Mouse (Mus musculus): ENCODE data around the gene Phc2. TPM values are rescaled to one million over a fixed set of nuclear protein-coding genes. Genes with fewer than 3 reads are reported as not detected.
"Not testable (repeated sequence)": the region's sequence is repeated elsewhere in the genome, so short reads cannot be mapped to it uniquely, and the experiment has no call there.

Gene Phc2
- total and polyA plus RNA-seq, 3 experiments = 34.3 to 46.3 (median 39.7) TPM

DNA sequence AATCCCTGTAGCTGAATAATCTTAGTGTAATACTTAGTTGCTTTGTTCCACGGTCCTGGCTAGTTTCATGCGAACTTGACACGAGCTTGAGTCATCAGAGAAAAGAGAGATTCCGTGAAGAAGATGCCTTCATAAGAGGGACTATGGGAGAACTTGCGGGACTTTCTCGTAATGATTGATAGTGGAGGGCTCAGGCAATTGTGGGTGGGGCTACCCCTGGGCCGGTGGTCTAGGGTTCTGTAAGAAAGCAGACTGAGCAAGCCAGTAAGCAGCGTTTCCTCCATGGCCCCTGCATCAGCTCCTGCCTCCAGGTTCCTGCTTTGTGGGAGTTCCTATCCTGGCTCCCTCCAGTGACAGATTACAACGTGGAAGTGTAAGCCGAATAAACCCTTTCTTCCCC, 43.8 kb upstream of the Phc2 start:
- no peaks in the 10 kb centered on the region for H3K79me2 ChIP-seq (replicated peaks; ENCODE audit: control insufficient read depth, insufficient read depth, low read length)
- H3K4me3 ChIP-seq = peak overlapping the region; percentile 59
- 27% methylated on average over 10 of the region's 10 CpGs for WGBS
- intact Hi-C loops (cut with DNase I) = loop anchor here (10.0 kb wide), 1 partner anchor 164 kb away; no protein-coding TSS in a partner anchor
- no peaks in the 10 kb centered on the region for H3K36me3 ChIP-seq (ENCODE audit: control insufficient read depth, insufficient read depth, low read length)
- DNase-seq = no peak
- peak overlapping the region; percentile 54 for H3K27ac ChIP-seq
- no peaks in the 10 kb centered on the region for H3K27me3 ChIP-seq (ENCODE audit: control insufficient read depth, insufficient read depth, low read length)
- H3K9ac ChIP-seq (ENCODE audit: low read depth, low read length) = no peak overlapping the region
- H3K4me1 ChIP-seq (ENCODE audit: control insufficient read depth, insufficient read depth, low read length) = no peaks in the 10 kb centered on the region
- TF ChIP-seq CTCF (IDR thresholded peaks at IDR 0.05) (no peak), POLR2A (IDR thresholded peaks at IDR 0.05; ENCODE audit: insufficient read depth, low read depth, low read length) (no peak), EP300 (IDR thresholded peaks at IDR 0.05; ENCODE audit: insufficient read depth, low read depth, low read length) (no peak)

- H3K4me3 ChIP-seq; H3K27ac ChIP-seq; DNase-seq; H3K79me2 ChIP-seq (replicated peaks; ENCODE audit: control insufficient read depth, insufficient read depth, low read length); H3K9ac ChIP-seq (ENCODE audit: low read depth, low read length); H3K36me3 ChIP-seq (ENCODE audit: control insufficient read depth, insufficient read depth, low read length); H3K4me1 ChIP-seq (ENCODE audit: control insufficient read depth, insufficient read depth, low read length); H3K27me3 ChIP-seq (ENCODE audit: control insufficient read depth, insufficient read depth, low read length): not testable (repeated sequence)
- WGBS = 74% methylated on average over 3 of the region's 3 CpGs
- intact Hi-C loops (cut with DNase I) = loop anchor here (10.0 kb wide), 1 partner anchor 163 kb away; no protein-coding TSS in a partner anchor
Observed at GRCm38 (mm10) chr4:128611726-128612125, 42.8 kb upstream of the Phc2 start.

- intact Hi-C loops (cut with DNase I) = loop anchor here (10.0 kb wide), 1 partner anchor 161 kb away; no protein-coding TSS in a partner anchor
- Histone ChIP-seq H3K4me1 (ENCODE audit: control insufficient read depth, insufficient read depth, low read length) (no peaks in the 10 kb centered on the region), H3K27me3 (ENCODE audit: control insufficient read depth, insufficient read depth, low read length) (peaks cover under 1% of the 10 kb centered on the region; the same call in 1 of the 2 replicates), H3K9ac (ENCODE audit: low read depth, low read length) (no peak overlapping the region), H3K27ac (no peak overlapping the region), H3K79me2 (replicated peaks; ENCODE audit: control insufficient read depth, insufficient read depth, low read length) (no peaks in the 10 kb centered on the region), H3K4me3 (no peak overlapping the region), H3K36me3 (ENCODE audit: control insufficient read depth, insufficient read depth, low read length) (no peaks in the 10 kb centered on the region)
- TF ChIP-seq CTCF (IDR thresholded peaks at IDR 0.05) (peak; percentile 83), POLR2A (IDR thresholded peaks at IDR 0.05; ENCODE audit: insufficient read depth, low read depth, low read length) (no peak), EP300 (IDR thresholded peaks at IDR 0.05; ENCODE audit: insufficient read depth, low read depth, low read length) (no peak)
- WGBS = 17% methylated on average over 8 of the region's 8 CpGs
- DNase-seq = peak in 1 of 2 experiments; percentile 21
Observed at GRCm38 (mm10) chr4:128613326-128613725, 41.2 kb upstream of the Phc2 start.

- H3K79me2 ChIP-seq (replicated peaks; ENCODE audit: control insufficient read depth, insufficient read depth, low read length) = no peaks in the 10 kb centered on the region
- H3K4me1 ChIP-seq (ENCODE audit: control insufficient read depth, insufficient read depth, low read length) = no peaks in the 10 kb centered on the region
- DNase-seq = no peak
- no peak overlapping the region for H3K4me3 ChIP-seq
- no peak overlapping the region for H3K9ac ChIP-seq (ENCODE audit: low read depth, low read length)
- H3K27ac ChIP-seq = no peak overlapping the region
- H3K27me3 ChIP-seq (ENCODE audit: control insufficient read depth, insufficient read depth, low read length) = peaks cover 2% of the 10 kb centered on the region; the same call in 1 of the 2 replicates
- TF ChIP-seq CTCF (IDR thresholded peaks at IDR 0.05) = no peak
- no peak for TF ChIP-seq POLR2A (IDR thresholded peaks at IDR 0.05; ENCODE audit: insufficient read depth, low read depth, low read length)
- no peak for TF ChIP-seq EP300 (IDR thresholded peaks at IDR 0.05; ENCODE audit: insufficient read depth, low read depth, low read length)
- WGBS = 91% methylated on average over 14 of the region's 14 CpGs
- H3K36me3 ChIP-seq (ENCODE audit: control insufficient read depth, insufficient read depth, low read length) = no peaks in the 10 kb centered on the region
- intact Hi-C loops (cut with DNase I) = loop anchor here (5.0 to 10.0 kb wide), 3 partner anchors 87 to 242 kb away; no protein-coding TSS in a partner anchor
Observed at GRCm38 (mm10) chr4:128615761-128616160, 38.7 kb upstream of the Phc2 start.

DNA sequence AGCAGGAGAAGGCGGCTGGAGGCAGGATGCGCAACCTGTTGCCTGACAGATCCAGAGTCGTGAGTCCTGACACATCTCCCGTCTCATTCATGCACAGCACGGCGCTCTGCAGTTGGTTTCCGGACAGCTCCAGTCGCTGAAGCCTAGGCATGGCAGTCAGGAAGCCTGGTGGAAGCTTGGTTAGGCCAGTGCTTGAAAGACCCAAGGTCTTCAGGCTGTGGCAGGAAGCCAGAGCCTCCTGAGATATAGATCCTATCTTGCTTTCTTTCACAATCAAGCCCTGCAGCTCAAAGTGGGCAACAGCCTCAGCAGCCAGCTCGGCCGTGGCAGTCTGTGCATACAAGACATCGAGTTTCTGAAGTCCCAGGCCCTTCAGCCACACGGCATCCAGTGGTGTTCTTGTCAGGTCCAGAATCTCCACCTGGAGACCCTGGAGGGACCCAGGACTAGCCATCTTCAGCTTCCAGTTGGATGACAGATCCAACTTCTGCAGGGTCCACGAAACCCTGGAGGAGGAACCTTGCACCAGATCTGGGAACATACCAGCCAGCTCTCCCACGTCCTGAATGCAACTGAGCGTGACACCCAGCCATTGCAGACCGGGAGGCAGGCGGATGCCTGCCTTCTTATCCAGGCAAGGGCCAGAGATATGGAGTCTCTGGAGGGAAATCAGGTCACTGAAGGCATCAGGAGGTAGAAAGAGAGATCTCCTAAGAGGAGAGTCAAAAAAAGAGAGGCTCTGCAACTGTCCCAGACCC, 37.0 kb upstream of the Phc2 start:
- intact Hi-C loops (cut with DNase I) = loop anchor here (5.0 to 10.0 kb wide), 3 partner anchors 85 to 240 kb away; no protein-coding TSS in a partner anchor
- Histone ChIP-seq H3K4me1 (ENCODE audit: control insufficient read depth, insufficient read depth, low read length) (no peaks in the 10 kb centered on the region), H3K27ac (no peak overlapping the region), H3K36me3 (ENCODE audit: control insufficient read depth, insufficient read depth, low read length) (no peaks in the 10 kb centered on the region), H3K27me3 (ENCODE audit: control insufficient read depth, insufficient read depth, low read length) (peaks cover 2% of the 10 kb centered on the region; the same call in 1 of the 2 replicates), H3K79me2 (replicated peaks; ENCODE audit: control insufficient read depth, insufficient read depth, low read length) (no peaks in the 10 kb centered on the region), H3K4me3 (no peak overlapping the region), H3K9ac (ENCODE audit: low read depth, low read length) (no peak overlapping the region)
- WGBS = 34% methylated on average over 17 of the region's 17 CpGs
- no peak for DNase-seq
- TF ChIP-seq POLR2A (IDR thresholded peaks at IDR 0.05; ENCODE audit: insufficient read depth, low read depth, low read length) (no peak), EP300 (IDR thresholded peaks at IDR 0.05; ENCODE audit: insufficient read depth, low read depth, low read length) (no peak), CTCF (IDR thresholded peaks at IDR 0.05) (no peak)

GRCm38 (mm10) chr4:128618246-128618911, 36.1 kb upstream of the Phc2 start, which contains the start of gene Tlr12:
Gene Tlr12 (minus strand): TSS chr4:128618619.
- Histone ChIP-seq H3K79me2 (replicated peaks; ENCODE audit: control insufficient read depth, insufficient read depth, low read length) (no peaks in the 10 kb centered on the region), H3K4me3 (no peak within 1 kb of the TSS), H3K27me3 (ENCODE audit: control insufficient read depth, insufficient read depth, low read length) (peaks cover 2% of the 10 kb centered on the region; the same call in 1 of the 2 replicates), H3K36me3 (ENCODE audit: control insufficient read depth, insufficient read depth, low read length) (no peaks in the 10 kb centered on the region), H3K9ac (ENCODE audit: low read depth, low read length) (no peak within 1 kb of the TSS), H3K4me1 (ENCODE audit: control insufficient read depth, insufficient read depth, low read length) (no peaks in the 10 kb centered on the region), H3K27ac (no peak within 1 kb of the TSS)
- intact Hi-C loops (cut with DNase I) = loop anchor here (5.0 to 10.0 kb wide), 3 partner anchors 84 to 239 kb away; no protein-coding TSS in a partner anchor
- TF ChIP-seq CTCF (IDR thresholded peaks at IDR 0.05) (no peak), POLR2A (IDR thresholded peaks at IDR 0.05; ENCODE audit: insufficient read depth, low read depth, low read length) (no peak), EP300 (IDR thresholded peaks at IDR 0.05; ENCODE audit: insufficient read depth, low read depth, low read length) (no peak)
- 46% methylated on average over 15 of the region's 15 CpGs for WGBS
- DNase-seq = no peak
